Mouse (Mus musculus) MEL-GATA-1-ER (cell line): ENCODE data around the gene Irf9.

Source experiments
- DNase-seq: peaks from one replicate; pipeline ENCODE4 v3.0.0-alpha.2; 2012; ENCODE audit warnings: low read depth; ENCODE audit errors: extremely low read depth

Irf9 gene

DNA sequence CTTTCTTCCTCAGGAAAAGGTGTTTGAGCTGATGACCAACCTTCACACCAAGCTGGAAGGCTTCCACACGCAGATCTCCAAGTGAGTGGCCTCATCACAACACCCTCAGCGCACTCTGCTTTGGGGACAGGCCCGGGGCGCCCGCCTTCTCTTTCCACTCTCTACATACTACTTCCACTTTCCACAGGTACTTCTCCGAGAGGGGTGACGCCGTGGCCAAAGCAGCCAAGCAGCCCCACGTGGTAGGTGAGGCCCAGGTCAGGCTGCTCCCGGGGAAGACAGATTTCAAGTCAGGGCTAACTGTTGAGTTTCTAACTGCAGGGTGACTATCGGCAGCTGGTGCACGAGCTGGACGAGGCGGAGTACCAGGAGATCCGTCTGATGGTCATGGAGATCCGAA is 22.6 kb upstream of the Irf9 start:
- DNase-seq = no peak

DNA sequence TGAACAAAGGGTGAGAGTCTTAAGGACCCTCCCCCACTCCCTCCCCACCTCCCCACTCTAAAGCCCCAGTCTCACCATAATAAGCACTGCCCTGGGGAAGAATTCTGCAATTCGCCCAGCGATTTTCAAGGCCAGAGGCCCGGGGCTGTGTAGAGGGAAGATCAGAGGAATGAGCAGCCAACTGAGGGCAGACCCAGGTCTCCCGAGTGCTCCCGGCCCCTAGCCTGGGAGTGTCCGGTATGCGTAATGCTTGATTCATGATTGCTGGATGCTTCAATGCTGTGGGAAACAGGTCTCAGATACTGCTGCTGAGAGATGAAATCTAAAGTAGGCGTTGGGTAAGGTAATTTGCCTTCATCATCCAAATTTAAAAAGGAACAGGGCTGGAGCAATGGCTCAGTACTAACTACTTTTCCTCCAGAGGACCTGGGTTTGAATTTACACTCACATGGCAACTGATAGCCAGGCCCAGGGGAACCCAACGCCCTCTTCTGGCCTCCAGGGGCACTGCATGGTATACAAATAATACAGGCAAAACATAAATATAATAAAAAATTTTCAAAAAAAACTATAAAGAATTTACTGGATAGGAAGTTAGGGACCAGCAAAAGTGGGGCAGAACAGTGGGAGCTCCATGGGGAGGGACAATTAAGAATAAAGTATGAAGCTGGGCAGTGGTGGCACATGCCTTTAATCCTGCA is 21.2 kb upstream of the Irf9 start:
- peak; percentile 14 for DNase-seq

DNA sequence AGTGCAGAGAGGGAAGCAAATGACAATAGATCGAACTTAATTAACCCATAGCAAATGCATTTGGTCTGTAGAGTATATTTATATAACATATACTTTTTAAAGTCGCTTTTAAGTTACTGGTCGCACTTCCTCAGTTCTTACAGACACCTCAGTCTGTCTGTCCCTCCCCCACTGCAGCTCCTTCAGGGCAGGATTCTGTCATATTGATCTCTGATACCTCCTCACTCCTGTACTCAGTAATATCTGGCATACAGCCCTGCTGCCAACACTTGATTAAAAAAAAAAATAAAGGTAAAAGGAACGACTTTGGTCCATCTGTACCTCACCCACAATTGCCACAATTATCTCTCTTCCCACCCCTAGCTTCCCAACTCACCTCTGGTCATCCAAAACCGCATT is 19.1 kb upstream of the Irf9 start:
- DNase-seq = no peak

DNA sequence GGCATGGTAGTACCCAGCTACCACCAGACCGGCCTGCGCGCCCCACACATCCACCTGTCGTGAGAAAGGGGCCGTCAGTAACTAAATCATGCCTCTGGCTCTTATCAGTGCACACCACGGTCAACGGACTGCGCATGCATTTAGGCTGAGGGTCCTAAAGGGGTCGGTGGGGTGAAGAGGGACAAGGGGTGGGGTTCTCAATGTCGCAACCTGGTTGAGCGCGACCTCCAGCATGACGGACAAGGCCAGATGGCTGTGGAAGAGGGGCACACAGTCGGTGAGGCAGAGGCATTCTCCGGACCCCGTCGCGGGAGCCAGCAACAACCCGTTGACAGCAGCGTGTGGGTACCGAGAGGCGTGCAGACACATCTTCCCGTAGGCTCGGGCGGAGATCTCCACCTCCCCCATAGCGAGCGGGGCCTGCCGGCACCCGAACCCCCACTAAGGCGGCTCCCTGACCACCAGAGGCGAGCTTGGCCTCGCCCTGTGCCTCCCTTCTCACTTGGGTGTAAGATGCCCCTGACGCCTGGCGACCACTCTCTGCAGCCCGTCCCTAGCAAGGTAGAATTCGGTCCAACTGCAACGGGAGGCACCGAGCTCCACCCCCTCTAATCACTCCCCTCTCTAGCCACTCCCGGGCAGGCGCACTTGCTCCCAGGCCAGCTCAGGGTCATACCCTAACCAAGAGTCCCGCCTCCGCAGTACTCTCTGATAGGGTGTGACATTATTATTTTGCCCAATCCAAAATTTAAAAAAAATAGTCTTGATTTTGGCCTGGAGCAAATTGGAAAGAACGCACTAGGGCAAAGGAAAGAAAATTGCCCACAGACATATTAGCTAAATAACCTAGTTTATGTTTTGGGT is 18.4 kb upstream of the Irf9 start, which contains the start of gene Emc9:
Gene Emc9, minus strand, starts transcription at position 601 of the 864 bp plus-strand sequence.
- DNase-seq = peak; percentile 86

DNA sequence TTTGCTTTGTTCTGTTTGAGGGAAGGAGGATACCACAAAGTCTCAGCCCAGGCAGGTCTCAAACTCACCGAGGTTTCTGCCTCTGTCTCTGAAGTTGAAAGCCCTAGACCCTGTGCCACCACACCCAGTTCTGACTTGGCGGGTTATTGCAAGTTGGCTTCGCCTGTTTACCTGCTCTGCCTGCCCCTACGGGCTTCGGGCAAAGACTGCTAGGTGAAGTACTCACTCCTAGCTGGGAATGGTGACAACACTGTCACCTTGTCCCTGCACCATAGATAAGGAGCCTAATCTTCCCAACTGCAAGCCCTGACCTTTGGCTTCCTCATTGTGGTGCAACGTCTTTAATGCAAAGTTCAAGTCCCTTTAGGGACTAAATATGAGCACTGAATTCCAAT is 17.8 kb upstream of the Irf9 start:
- DNase-seq = peak; percentile 57

DNA sequence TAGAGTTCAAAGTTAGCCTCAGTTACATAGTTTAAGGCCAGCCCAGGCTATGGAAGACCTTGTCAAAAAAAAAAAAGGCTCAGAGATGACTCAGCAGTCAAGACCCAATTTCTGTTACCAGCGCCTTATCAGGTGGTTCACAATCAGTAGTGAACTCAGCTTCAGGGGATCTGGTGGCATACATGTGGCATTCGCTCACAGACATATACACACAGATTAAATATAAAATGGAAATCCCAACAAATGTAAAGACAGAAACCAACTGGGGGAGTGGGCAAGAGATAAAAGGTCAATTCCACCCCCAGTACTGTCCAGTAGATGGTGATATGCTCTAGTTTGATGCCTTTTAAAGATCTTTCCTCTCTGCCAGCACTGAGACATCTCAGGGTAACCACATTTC is 17.2 kb upstream of the Irf9 start:
- peak; percentile 75 for DNase-seq

DNA sequence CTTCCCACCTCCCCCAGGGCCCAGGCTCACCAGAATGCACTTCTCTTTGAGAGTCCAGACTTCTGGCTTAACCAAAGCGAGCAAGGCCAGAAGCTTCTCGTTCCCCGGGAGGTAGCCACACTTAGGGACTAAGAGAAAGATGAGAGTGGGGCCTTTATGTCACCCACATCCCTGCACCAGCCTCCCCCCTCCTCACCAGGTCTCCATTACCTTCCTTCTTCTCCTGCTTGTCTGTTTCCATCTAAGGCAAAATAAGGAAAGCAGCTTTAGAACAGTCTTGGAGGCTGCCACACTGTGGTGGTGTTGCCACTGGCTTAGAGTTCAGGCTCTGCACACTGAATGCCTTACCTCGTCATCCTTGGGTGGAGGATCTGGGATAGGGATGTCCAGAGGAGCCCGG is 14.1 kb upstream of the Irf9 start:
- DNase-seq = no peak

DNA sequence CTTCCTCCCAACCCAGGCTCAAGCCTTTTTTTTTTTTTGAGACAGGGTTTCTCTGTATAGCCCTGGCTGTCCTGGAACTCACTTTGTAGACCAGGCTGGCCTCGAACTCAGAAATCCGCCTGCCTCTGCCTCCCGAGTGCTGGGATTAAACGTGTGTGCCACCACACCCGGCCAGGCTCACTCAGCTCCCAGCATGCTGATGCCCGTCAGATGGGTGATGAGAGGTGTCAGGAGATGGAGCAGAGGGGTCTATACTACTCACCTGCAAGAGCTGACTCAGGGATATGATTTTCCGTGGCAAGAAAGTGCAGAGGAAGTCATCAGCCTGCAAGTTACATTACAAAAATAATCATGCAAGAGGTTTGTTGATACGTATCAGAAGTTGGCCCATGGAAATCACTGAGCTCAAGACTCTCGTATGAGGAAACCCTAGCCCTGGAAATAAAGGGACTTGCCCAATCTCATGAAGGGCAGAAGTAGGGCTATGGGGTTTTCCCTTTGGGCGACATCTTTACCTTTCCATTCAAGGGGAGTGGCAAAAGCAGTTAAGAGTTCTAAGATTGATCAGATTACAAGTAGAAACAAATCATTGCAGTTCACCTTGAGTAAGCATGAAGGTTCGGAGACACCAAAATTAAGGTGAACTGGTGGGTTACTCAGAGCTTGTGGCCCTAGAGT is 13.5 kb upstream of the Irf9 start:
- DNase-seq = no peak

DNA sequence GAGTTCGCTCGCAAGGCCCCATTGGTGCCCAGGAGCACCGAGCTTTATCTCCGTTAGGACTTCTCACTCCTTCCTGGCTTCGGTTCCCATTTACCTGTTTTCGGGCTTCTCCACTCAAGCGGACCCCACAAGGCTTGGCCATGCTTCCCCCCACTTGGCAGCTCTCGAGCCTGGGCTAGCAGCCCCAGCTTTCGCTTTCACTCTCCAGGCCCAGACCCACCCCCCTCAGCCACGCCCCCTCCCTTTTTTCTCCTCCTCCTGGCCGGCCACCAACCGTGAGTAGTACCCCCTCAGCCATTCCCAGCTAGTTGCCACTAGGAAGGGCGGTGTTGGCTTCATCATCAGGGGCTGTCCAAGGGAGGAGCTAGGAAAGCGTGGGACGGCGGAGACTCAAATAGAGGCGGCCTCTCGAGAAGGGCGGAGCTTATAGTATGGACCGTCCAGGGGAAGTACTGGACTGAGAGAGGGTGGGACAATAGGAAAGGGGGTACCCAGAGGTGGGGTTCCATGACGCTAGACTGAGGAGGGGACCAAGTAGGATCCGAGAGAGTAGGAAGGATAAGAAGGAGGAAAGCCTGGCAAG is 12.5 kb upstream of the Irf9 start, which contains the start of gene Psme2:
Gene Psme2, minus strand, starts transcription at position 366 of the 583 bp plus-strand sequence.
- peak; percentile 95 for DNase-seq

DNA sequence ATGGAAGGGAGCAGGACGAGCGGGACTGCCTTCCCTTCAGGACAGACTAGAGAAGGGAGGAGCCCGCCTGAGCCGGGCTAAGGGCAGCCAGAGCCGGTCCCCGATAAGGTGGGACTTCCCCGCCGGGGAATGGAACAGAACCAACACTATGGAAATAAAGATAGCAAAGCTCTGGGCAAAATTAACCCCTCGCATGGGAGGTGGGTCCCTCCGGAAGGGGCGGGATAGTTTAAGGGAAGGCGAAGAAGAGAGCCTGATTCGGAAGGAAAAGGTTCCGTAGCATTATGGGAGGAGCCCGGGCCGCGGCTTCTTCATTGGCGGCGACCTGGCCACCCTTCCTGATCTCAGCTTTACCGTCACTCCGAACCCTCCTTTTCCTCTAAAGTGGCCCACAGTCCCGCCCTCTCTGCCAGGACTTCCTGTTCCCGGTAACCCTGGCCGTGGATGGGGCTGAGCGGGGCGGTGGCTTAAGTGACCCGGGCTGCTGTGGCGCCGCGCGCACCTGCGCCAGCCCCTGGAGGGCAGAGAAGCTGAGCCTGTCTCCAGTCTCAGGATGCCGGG is 12.0 kb upstream of the Irf9 start, which contains the start of gene Rnf31:
Gene Rnf31, plus strand, starts transcription at position 378 of the 561 bp plus-strand sequence.
- DNase-seq = peak; percentile 94

DNA sequence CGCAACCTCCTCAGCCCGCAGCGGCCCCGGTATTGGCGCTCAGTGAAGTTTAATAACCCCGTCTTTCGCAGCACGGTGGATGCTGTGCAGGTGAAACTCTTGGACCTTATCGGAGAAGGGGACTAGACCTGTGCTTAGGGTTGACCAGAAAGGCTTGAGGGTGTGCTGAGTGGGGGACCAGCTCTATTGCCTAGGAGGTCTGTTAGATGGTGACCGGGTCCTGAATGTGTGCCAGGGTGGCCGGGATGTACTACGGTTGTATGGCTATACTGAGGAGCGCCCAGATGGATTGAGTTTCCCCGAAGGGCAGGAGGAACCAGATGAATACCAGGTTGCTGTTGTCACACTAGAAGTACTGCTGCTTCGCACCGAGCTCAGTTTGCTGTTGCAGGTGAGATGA is 11.1 kb upstream of the Irf9 start:
- DNase-seq = peak; percentile 15

DNA sequence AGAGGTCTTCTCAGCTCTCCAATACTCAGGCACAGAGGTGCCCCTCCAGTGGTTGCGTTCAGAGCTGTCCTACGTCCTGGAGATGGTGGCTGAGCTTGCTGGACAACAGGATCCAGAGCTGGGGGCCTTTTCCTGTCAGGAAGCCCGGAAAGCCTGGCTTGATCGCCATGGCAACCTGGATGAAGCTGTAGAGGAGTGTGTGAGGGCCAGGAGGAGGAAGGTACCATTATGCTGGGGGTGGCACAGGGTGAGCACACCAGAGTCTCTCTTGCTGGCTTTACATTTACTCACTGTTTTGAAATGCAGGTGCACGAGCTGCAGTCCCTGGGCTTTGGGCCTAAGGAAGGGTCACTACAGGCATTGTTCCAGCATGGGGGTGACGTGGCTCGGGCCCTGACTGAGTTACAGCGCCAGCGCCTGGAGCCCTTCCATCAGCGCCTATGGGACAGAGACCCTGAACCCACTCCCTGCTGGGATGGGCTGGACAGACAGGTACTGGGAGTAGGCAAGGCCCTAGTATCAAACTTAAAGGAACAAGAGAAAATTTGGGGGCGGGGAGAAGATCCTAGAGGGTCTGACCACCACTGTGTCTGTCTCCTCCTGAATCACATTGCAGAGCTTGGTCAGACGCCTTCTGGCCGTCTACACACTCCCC is 7.2 kb upstream of the Irf9 start:
- DNase-seq = no peak

DNA sequence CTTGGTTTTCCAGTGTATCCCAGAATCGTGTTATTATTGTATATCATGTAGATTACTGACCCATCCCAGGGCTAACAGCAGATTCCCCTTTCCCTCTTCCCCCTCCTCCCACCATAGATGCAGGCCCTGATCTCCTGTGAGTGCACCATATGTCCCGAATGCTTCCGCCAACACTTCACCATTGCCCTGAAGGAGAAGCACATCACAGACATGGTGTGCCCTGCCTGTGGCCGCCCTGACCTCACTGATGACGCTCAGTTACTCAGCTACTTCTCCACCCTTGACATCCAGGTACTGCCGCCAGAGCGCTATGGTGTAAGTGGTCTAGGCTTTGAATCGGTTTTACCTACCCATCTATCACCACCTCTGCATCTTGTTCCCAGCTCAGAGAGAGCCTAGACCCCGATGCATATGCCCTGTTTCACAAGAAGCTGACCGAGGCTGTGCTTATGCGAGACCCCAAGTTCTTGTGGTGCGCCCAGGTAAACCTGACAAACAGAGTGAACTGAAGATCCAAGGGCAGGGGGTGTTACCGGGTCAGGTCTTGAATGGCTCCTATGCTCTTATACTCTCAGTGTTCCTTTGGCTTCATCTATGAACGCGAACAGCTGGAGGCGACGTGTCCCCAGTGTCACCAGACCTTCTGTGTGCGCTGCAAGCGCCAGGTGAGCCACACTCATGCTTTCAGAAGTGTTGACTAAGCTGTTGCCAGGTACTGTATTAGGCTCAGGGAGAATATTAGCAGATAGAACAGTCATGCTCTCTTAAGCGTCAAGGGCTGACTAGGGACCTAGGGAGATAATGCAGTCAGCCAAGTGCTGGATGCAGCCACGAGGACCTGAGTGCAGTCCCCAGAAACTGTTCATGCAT is 4.6 kb upstream of the Irf9 start:
- no peak for DNase-seq

DNA sequence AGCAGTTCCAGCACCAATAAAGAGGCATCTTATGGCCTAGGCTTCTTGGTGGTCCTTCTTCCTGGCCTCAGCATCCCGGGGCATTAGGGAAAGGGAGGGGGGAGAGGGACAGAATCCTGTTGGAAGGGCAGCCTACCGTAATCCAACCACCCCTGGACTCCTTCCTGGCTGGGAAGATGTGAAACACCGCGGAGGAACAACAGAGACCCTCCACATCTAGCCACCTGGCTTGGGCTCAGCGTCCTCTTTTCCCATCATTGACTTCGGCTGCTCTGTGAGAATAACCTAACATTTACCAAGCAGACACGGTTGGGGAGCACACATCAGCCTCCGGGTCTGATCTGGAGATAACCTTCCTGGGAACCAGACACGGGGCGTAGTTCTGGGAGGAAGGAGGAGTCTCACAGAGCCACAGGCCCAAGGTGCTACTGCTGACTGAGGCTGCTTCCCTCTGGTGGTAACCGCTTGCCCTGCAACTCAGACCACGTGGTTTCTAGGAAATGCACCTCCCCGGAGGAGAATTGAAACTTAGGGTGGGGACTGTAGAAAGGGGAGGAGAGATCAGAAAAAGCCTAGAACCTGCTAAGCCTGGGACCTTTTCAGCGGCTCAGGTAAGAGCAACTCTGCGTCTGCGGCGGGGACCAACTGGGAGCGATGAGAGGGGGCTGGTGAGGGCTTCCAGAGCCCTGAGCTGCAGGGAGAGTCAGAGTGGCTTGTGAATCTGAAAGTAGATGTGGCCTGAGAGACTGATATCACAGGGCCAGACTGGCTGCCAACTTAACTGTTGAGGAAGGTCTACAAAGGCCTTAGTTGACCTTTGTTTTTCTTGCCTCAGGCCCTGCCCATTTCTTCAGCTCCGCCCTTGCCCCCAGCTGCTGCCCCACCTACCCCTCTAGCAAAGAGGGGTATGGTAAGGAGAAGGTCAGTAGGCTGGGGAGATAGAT is 534 bp downstream of the Irf9 start:
- peak; percentile 89 for DNase-seq

DNA sequence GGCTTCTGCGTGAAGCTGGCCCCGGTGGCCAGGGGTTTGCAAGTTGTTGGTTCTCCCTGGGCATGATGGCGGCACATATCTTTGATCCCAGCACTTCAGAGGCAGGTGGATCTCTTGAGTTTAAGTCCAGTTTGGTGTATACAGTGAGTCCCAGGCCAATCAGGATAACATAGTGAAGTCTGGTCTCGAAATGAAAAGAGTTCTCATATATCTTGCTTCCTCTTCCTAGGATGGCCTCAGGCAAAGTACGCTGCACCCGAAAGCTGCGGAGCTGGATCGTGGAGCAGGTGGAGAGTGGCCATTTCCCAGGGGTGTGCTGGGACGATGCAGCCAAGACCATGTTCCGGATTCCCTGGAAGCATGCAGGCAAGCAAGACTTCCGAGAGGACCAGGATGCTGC is 1.5 kb downstream of the Irf9 start:
- no peak for DNase-seq

DNA sequence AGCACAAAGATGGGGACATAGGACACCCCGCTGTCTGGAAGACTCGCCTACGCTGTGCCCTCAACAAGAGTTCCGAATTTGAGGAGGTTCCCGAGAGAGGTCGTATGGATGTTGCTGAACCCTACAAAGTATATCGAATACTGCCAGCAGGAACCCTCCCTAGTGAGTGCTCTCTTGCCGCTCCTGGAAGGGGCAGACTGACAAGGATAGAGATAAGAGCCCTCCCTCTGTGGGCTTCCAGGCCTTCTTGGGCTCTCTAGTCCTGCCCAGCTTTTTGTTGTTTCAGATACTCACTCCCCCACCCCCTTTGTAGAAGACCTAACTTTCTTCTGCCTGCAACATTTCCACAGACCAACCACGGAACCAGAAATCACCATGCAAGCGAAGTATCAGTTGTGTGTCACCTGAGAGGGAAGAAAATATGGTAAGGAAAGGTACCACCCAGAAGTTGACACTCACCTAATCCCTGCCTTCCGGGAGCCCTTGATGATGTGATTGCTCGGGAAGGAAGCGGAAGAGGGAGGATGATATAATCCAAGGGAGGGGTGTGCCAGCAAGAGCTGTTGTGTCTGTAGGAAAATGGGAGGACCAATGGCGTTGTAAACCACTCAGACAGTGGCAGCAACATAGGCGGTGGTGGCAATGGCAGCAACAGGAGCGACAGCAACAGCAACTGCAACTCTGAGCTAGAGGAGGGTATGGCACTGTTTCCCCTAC is 2.5 kb downstream of the Irf9 start:
- no peak for DNase-seq

DNA sequence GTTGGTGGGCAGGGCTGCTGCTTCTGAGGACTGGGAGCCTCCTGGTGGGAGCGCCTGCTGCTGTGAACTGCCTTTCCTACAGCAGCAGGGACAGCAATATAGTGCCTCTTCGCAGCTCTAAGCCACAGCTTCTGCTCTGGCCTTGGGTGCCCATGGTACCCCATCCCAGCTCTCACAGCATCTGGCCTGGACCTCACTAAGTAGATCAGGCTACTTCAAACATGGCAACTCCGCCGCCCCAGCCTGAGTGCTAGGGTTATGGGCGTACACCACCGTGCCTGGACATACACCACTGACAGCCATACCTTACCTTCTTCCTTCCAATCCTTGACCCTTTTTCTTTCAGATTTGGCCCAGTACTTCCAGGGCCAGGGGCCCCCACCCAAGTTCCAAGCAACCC is 5.0 kb downstream of the Irf9 start:
- no peak for DNase-seq

DNA sequence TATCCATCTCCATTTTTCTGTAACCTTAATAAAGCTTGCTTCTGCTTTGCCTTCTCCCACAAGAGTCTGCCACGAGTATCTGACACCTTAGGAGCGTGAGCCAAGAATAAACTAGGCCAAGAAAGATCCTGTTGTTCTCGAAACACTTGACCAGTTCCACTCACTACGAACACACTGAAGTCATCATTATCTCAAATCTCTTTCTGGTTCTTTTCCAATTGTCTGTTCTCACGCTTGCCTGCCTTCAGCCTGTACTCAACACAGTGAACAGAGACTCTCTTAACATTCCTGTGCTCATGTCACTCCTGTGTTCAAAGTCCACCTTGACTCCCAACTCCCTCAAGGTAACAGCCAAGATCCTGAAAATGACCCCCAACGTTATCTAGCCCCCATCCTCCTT is 10.0 kb downstream of the Irf9 start:
- DNase-seq = no peak
